Mouse (Mus musculus): Measurements from ENCODE around the gene Stoml1. TPM values are rescaled to one million over a fixed set of nuclear protein-coding genes. Genes with fewer than 3 reads are reported as not detected.

Stoml1 gene
- polyA plus RNA-seq, 1 experiment: 21.3 TPM

GRCm38 (mm10) chr9:58225915-58226913 is 26.8 kb upstream of the Stoml1 start:
- WGBS: 62% methylated on average over 9 of the region's 9 CpGs
- no peak overlapping the region for H3K4me3 ChIP-seq (ENCODE audit: low read depth, low read length)
- H3K4me1 ChIP-seq (ENCODE audit: control insufficient read depth, insufficient read depth, insufficient read length, low read length): peaks cover 19% of the 10 kb centered on the region
- H3K27ac ChIP-seq (ENCODE audit: insufficient read depth, low read depth, low read length): no peak overlapping the region
- TF ChIP-seq CTCF (IDR thresholded peaks at IDR 0.05; ENCODE audit: extremely low read depth, insufficient read length, insufficient replicate concordance, low read depth, low read length): peak; percentile 91; the same call in 1 of the 2 replicates
- TF ChIP-seq POLR2A (IDR thresholded peaks at IDR 0.05; ENCODE audit: low read depth, low read length): 0 out of 2 replicates have a peak, but pooled peaks have one; percentile 2
- H3K36me3 ChIP-seq (ENCODE audit: control insufficient read depth, insufficient read depth, low read length): peaks cover 56% of the 10 kb centered on the region
- no peaks in the 10 kb centered on the region for H3K27me3 ChIP-seq (ENCODE audit: control insufficient read depth, insufficient read depth, low read length)

DNA sequence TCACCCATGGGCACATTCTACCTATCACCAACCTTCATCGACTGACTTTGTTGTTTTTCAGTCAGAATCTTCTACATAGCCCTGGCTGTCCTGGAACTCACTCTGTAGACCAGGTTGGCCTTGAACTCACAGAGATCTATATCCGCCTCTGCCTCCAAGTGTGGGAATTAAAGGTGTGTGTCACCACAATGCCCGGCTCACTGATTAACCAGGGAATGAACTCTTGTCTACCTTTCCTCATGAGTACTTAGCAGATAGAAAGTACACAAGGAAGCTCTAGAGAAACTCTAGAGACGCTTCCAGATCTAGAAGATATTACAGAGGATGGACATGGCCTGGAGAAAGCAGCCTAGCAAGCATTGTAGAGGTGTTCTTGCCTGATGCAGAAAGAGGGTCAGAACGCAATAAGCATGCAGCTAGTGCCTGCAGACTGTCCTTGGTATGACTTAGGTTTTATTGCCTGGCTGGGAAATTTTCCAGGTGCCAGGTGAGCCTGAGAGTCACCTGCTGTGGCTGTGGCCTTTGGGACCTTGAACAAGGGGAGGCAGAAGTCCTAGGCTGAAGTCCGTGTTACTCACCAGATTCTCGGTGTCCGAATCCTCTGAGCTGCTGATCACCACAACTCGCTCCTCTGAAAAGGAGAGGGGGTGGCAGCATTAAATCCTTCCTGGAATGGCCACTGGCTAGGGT is 24.0 kb upstream of the Stoml1 start:
- Histone ChIP-seq H3K4me3 (ENCODE audit: low read depth, low read length) (no peak overlapping the region), H3K4me1 (ENCODE audit: control insufficient read depth, insufficient read depth, insufficient read length, low read length) (peaks cover 34% of the 10 kb centered on the region), H3K36me3 (ENCODE audit: control insufficient read depth, insufficient read depth, low read length) (peaks cover 56% of the 10 kb centered on the region), H3K27me3 (ENCODE audit: control insufficient read depth, insufficient read depth, low read length) (no peaks in the 10 kb centered on the region), H3K27ac (ENCODE audit: insufficient read depth, low read depth, low read length) (peak overlapping the region; percentile 94)
- TF ChIP-seq POLR2A (IDR thresholded peaks at IDR 0.05; ENCODE audit: low read depth, low read length) (no peak), CTCF (IDR thresholded peaks at IDR 0.05; ENCODE audit: extremely low read depth, insufficient read length, insufficient replicate concordance, low read depth, low read length) (no peak)
- WGBS: 39% methylated on average over 9 of the region's 9 CpGs

DNA sequence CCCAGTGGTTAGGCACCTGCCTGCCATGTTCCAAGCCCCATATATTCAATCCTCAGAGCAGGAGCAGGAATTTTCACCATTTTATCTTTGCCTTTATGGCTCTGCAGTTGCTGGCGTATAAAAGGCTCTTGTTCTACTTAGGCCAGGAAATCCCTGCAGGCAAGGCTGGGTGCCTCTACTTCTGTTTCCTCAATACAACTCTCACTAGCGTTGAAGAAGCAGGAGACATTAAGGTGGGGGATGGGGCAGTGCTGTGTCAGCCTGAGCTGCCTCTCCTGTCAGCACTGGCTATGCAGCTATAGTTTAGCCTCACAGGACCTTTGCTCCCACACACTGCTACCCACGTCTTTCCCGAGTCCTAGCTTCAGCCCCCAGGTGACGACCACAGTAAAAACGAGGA is 21.2 kb upstream of the Stoml1 start:
- TF ChIP-seq CTCF (IDR thresholded peaks at IDR 0.05; ENCODE audit: extremely low read depth, insufficient read length, insufficient replicate concordance, low read depth, low read length): no peak
- no peak for TF ChIP-seq POLR2A (IDR thresholded peaks at IDR 0.05; ENCODE audit: low read depth, low read length)
- peaks cover 31% of the 10 kb centered on the region for H3K4me1 ChIP-seq (ENCODE audit: control insufficient read depth, insufficient read depth, insufficient read length, low read length)
- peak overlapping the region; percentile 71 for H3K27ac ChIP-seq (ENCODE audit: insufficient read depth, low read depth, low read length)
- peaks cover 59% of the 10 kb centered on the region for H3K36me3 ChIP-seq (ENCODE audit: control insufficient read depth, insufficient read depth, low read length)
- H3K27me3 ChIP-seq (ENCODE audit: control insufficient read depth, insufficient read depth, low read length): no peaks in the 10 kb centered on the region
- no peak overlapping the region for H3K4me3 ChIP-seq (ENCODE audit: low read depth, low read length)
- 73% methylated on average over 6 of the region's 6 CpGs for WGBS

DNA sequence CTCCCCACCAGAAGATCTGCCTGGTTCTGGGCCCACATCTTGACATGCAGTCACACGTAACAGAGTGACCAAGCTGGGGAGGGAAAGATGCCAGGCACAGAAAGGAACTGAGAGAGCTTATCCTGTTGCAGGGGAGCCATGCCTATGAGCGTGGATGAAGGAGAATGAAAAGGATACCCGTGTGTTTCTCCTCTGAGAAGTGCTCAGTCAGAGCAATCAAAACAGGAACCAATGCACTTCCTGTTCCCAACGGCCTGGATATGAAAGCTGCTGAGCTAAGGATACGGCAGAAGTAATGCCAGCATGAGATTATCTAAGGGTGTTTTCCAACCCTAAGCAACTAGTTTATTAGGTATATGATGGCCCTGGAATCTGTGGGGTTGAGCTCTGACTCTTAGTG is 20.6 kb upstream of the Stoml1 start:
- H3K4me1 ChIP-seq (ENCODE audit: control insufficient read depth, insufficient read depth, insufficient read length, low read length): peaks cover 31% of the 10 kb centered on the region
- H3K4me3 ChIP-seq (ENCODE audit: low read depth, low read length): no peak overlapping the region
- H3K27ac ChIP-seq (ENCODE audit: insufficient read depth, low read depth, low read length): peak overlapping the region; percentile 92
- H3K36me3 ChIP-seq (ENCODE audit: control insufficient read depth, insufficient read depth, low read length): peaks cover 56% of the 10 kb centered on the region
- no peak for TF ChIP-seq POLR2A (IDR thresholded peaks at IDR 0.05; ENCODE audit: low read depth, low read length)
- no peak for TF ChIP-seq CTCF (IDR thresholded peaks at IDR 0.05; ENCODE audit: extremely low read depth, insufficient read length, insufficient replicate concordance, low read depth, low read length)
- WGBS: 49% methylated on average over 5 of the region's 5 CpGs
- no peaks in the 10 kb centered on the region for H3K27me3 ChIP-seq (ENCODE audit: control insufficient read depth, insufficient read depth, low read length)

- Histone ChIP-seq H3K36me3 (ENCODE audit: control insufficient read depth, insufficient read depth, low read length) (peaks cover 45% of the 10 kb centered on the region), H3K4me1 (ENCODE audit: control insufficient read depth, insufficient read depth, insufficient read length, low read length) (peaks cover 25% of the 10 kb centered on the region), H3K4me3 (ENCODE audit: low read depth, low read length) (no peak overlapping the region), H3K27ac (ENCODE audit: insufficient read depth, low read depth, low read length) (no peak overlapping the region), H3K27me3 (ENCODE audit: control insufficient read depth, insufficient read depth, low read length) (no peaks in the 10 kb centered on the region)
- 96% methylated on average over 28 of the region's 28 CpGs for WGBS
- TF ChIP-seq CTCF (IDR thresholded peaks at IDR 0.05; ENCODE audit: extremely low read depth, insufficient read length, insufficient replicate concordance, low read depth, low read length): no peak
- no peak for TF ChIP-seq POLR2A (IDR thresholded peaks at IDR 0.05; ENCODE audit: low read depth, low read length)
Measured at GRCm38 (mm10) chr9:58234502-58235015, 18.4 kb upstream of the Stoml1 start.

DNA sequence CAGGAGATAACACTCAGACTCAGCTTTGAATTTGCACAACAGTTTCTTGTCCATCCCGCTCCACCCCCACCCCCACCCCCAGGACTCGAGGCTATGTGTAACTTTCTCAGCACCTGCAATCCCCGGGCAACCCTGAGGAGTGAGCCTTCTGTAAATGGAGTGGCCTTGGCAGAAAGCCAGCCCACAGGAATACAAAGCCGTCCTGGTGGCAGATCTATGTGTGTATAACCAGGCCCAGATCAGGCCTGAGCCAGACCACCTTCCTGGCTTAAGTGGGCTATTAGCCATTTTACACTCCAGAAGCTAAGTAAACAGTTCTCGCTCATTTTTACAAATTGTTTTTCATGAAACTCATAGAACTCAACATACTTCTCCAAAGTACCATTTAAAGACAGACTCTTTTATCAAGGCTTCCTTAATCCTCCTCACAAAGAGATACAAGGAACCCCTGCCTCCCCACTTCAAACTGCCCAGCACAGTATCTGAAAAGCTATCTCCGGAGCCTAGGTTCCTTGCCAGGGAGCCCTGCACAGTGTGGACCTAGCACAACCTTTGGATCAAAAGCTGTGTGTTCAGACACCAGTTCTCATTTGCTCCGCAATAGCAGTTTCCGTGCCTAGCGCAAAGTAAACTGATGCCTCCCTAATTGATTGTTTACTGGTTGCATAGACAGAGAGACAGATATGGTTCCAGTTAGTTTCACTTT is 11.0 kb upstream of the Stoml1 start:
- peak overlapping the region; percentile 43 for H3K27ac ChIP-seq (ENCODE audit: insufficient read depth, low read depth, low read length)
- H3K36me3 ChIP-seq (ENCODE audit: control insufficient read depth, insufficient read depth, low read length): peaks cover 12% of the 10 kb centered on the region
- peaks cover 23% of the 10 kb centered on the region for H3K4me1 ChIP-seq (ENCODE audit: control insufficient read depth, insufficient read depth, insufficient read length, low read length)
- WGBS: 18% methylated on average over 9 of the region's 9 CpGs
- H3K27me3 ChIP-seq (ENCODE audit: control insufficient read depth, insufficient read depth, low read length): no peaks in the 10 kb centered on the region
- H3K4me3 ChIP-seq (ENCODE audit: low read depth, low read length): no peak overlapping the region
- TF ChIP-seq CTCF (IDR thresholded peaks at IDR 0.05; ENCODE audit: extremely low read depth, insufficient read length, insufficient replicate concordance, low read depth, low read length): no peak
